Mouse (Mus musculus) spleen, adult 2 months (tissue): Measurements from ENCODE around the gene Olfr1087. TPM values are rescaled to one million over a fixed set of nuclear protein-coding genes. Genes with fewer than 3 reads are reported as not detected.
"Not testable (repeated sequence)": the region's sequence is repeated elsewhere in the genome, so short reads cannot be mapped to it uniquely, and the experiment has no call there.

Experiments
- DNase-seq, 2 experiments: peaks; one replicate each; pipeline versions ENCODE4 v3.0.0 to v3.0.0-alpha.2; 2012 to 2021; ENCODE audit warnings: low spot score in 2 of 2, low read depth in 1 of 2
- H3K27ac ChIP-seq: fragments of 200-500 bp; 2 replicates; pipeline ENCODE4 v1.5.1; 2012; ENCODE audit warnings: low read length, inconsistent platforms; ENCODE audit not compliant: insufficient read depth
- H3K27me3 ChIP-seq: fragments of 200-500 bp; 2 replicates; pipeline ENCODE4 v1.6.1; 2012; ENCODE audit warnings: mild to moderate bottlenecking, moderate library complexity, low read length, inconsistent platforms; ENCODE audit not compliant: control insufficient read depth, insufficient read depth
- H3K36me3 ChIP-seq: fragments of 200-500 bp; 2 replicates; pipeline ENCODE4 v1.6.1; 2012; ENCODE audit warnings: mild to moderate bottlenecking, low read length, inconsistent platforms; ENCODE audit not compliant: control insufficient read depth, insufficient read depth
- H3K4me1 ChIP-seq: fragments of 200-500 bp; 2 replicates; pipeline ENCODE4 v1.6.1; 2011; ENCODE audit warnings: inconsistent platforms; ENCODE audit not compliant: control insufficient read depth, insufficient read depth, insufficient read length
- H3K4me3 ChIP-seq: fragments of 200-500 bp; 2 replicates; pipeline ENCODE4 v1.5.1; 2011; ENCODE audit warnings: mild to moderate bottlenecking, inconsistent platforms; ENCODE audit not compliant: insufficient read depth, insufficient read length; ENCODE audit errors: extremely low read depth
- CTCF ChIP-seq: fragments of 200-500 bp; IDR thresholded peaks from 2 replicates; pipeline ENCODE4 v1.5.1; 2011; ENCODE audit warnings: mild to moderate bottlenecking, inconsistent platforms; ENCODE audit not compliant: insufficient read depth, insufficient read length, insufficient replicate concordance; ENCODE audit errors: extremely low read depth
- POLR2A ChIP-seq: fragments of 200-500 bp; IDR thresholded peaks from 2 replicates; pipeline ENCODE4 v1.6.1; 2011; ENCODE audit warnings: low read depth, low read length, inconsistent platforms
- WGBS: fragments of 180-500 bp; shearing (Covaris S2); methylation state at CpG from one replicate; pipeline ENCODE4 v1.1.7; 2018; 5-methylcytosine and 5-hydroxymethylcytosine counted together
- polyA plus RNA-seq: library from polyadenylated mRNA; depleted of rRNA; stranded (reverse); fragments of >200 nt; gene quantifications from 2 replicates; pipeline ENCODE4 v1.2.3, GENCODE M21; 2012; rRNA removed

The Olfr1087 gene
- polyA plus RNA-seq: not detected in 2 replicates

DNA sequence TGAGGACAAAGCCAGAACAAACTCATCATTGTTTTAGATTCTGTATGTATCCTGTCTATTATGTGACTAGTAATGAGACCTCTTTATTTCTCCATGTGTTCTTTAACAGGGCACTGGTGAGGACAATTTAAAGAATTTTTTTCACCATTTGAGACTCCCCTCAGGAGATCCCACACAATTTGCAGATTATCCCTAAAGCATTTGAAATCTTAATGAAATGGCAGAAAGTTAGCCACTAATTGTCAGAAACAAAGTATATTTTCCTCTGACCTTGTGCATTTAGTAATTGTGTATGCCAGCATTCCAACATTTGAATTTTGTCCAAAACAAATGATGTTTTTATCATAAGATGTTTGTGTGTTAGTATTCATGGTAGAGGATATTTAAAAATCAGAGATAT lies at the start of gene Olfr1087:
Olfr1087 (minus strand) TSS at position 101 of the 400 bp plus-strand sequence.
- DNase-seq: no peak
- Histone ChIP-seq H3K27me3 (no peaks in the 10 kb centered on the region), H3K36me3 (no peaks in the 10 kb centered on the region), H3K27ac (no peak within 1 kb of the TSS), H3K4me1 (no peaks in the 10 kb centered on the region), H3K4me3 (no peak within 1 kb of the TSS)
- TF ChIP-seq CTCF (no peak), POLR2A (no peak)

DNA sequence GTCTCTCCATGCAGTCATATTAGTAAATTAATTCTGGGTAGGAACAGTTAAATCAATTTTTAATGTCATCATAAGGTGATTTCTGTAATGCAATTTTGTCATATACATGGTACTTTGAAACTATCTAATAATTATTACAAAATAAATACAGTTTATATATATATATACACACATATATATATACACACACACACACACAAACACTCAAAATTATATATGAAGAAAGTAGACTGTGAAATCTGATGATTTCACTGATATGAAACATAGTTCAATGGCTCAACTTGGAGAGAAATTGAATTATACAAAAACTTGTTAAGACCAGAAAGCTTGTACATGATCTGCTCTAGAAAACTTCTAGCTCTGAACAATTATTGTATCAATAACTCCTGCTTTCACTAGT lies 35.4 kb upstream of the Olfr1087 start, which contains the start of gene Olfr1089:
Olfr1089 (minus strand) TSS at position 101 of the 400 bp plus-strand sequence.
- H3K27me3 ChIP-seq: no peaks in the 10 kb centered on the region

DNA sequence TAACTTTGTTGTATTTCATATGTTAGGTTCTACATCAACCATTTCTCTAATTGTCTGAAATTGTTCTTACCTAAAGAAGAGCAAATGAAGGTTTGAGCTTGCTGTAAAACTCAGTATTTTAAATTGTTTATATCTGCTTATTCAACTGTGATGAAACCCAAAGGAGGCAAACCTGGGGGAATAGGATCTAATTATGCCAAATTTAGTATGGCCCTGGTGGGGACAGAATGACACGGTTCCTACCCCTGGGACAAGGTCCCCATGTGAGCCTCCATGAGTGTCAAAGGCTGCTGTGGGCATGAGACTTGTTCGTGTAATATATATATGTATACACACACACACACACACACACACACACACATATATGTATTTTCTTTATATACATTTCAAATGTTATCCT lies 18.2 kb downstream of the Olfr1087 start, which contains the start of gene Olfr1086:
Olfr1086 (minus strand) TSS at position 101 of the 400 bp plus-strand sequence.
- Histone ChIP-seq H3K36me3 (no peaks in the 10 kb centered on the region), H3K4me1 (no peaks in the 10 kb centered on the region), H3K27me3 (no peaks in the 10 kb centered on the region), H3K27ac (no peak within 1 kb of the TSS), H3K4me3 (no peak within 1 kb of the TSS)
- DNase-seq: no peak
- 73% methylated on average over 2 of the region's 2 CpGs for WGBS
- no peak for TF ChIP-seq CTCF
- no peak for TF ChIP-seq POLR2A

More for the DNA sequence above, 35.4 kb upstream of the Olfr1087 start, which contains the start of gene Olfr1089:
- Histone ChIP-seq H3K27ac (no peak within 1 kb of the TSS), H3K4me3 (no peak within 1 kb of the TSS), H3K36me3 (no peaks in the 10 kb centered on the region), H3K4me1 (no peaks in the 10 kb centered on the region)
- no peak for DNase-seq
- no peak for TF ChIP-seq POLR2A
- TF ChIP-seq CTCF: no peak

DNA sequence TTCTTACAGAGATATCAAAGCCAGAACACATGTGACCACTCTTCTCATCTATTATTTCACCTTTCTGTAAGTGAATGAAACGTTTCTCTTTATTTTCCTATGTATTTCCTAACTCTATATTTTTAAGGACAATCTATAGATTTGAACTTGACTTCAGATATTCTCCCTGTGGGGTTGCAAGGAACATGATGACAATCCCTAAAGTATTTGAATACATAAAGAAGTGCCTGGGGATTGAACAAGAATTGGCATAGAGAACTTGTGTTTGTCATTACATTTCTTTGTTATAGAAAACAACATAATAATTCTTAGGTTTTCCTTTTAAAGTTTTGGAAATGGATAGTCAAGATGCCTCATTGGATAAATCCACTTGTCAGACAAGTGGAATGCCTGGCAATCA lies 36.3 kb downstream of the Olfr1087 start, which contains the start of gene Olfr1085:
Olfr1085 (minus strand) TSS at position 101 of the 400 bp plus-strand sequence.
- Histone ChIP-seq H3K27me3 (no peaks in the 10 kb centered on the region), H3K36me3 (no peaks in the 10 kb centered on the region), H3K4me1 (no peaks in the 10 kb centered on the region), H3K27ac (no peak within 1 kb of the TSS), H3K4me3 (no peak within 1 kb of the TSS)
- 17% methylated on average over 1 of the region's 1 CpGs for WGBS
- no peak for TF ChIP-seq POLR2A
- TF ChIP-seq CTCF: no peak
- DNase-seq: no peak

DNA sequence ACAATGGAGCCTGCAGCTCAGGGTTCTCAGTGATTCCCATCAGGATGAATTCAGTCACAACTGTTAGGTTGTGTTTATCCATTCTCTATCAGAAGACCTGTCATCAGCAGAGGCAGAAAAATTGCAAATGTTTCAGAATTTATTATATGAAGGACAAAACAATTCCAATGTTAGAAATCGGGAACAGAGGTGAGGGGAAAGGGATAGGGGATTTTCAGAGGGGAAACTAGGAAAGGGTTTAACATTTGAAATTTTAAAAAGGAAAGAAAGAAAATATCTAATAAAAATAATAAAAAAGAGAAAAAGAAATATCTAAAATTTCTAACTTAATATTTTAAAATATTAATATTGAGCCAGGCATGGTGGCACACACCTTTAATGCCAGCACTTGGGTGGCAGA lies 58.6 kb downstream of the Olfr1087 start, which contains the start of gene Olfr1084:
Olfr1084 (minus strand) TSS at position 101 of the 400 bp plus-strand sequence.
- H3K36me3 ChIP-seq, H3K4me1 ChIP-seq, H3K27ac ChIP-seq, H3K27me3 ChIP-seq, H3K4me3 ChIP-seq, DNase-seq: not testable (repeated sequence)
- 82% methylated on average over 1 of the region's 1 CpGs for WGBS

Other genes with a start within 250 kb of the Olfr1087 start
- not detected in 2 replicates for gene Olfr1065, start 247.8 kb downstream of the Olfr1087 start, polyA plus RNA-seq
- not detected in 2 replicates for gene Olfr1066, start 242.1 kb downstream of the Olfr1087 start, polyA plus RNA-seq
- gene Olfr228, start 211.0 kb downstream of the Olfr1087 start, polyA plus RNA-seq: not detected in 2 replicates
- gene Olfr1076, start 189.9 kb downstream of the Olfr1087 start, polyA plus RNA-seq: not detected in 2 replicates
- gene Olfr1079, start 155.9 kb downstream of the Olfr1087 start, polyA plus RNA-seq: not detected in 2 replicates
- not detected in 2 replicates for gene Olfr1080, start 140.2 kb downstream of the Olfr1087 start, polyA plus RNA-seq
- gene Olfr1082, start 99.4 kb downstream of the Olfr1087 start, polyA plus RNA-seq: not detected in 2 replicates
- gene Olfr1084, start 58.7 kb downstream of the Olfr1087 start, polyA plus RNA-seq: not detected in 2 replicates
- gene Olfr1085, start 36.4 kb downstream of the Olfr1087 start, polyA plus RNA-seq: not detected in 2 replicates
- gene Olfr1086, start 18.3 kb downstream of the Olfr1087 start, polyA plus RNA-seq: not detected in 2 replicates
- gene Olfr1089, start 35.3 kb upstream of the Olfr1087 start, polyA plus RNA-seq: not detected in 2 replicates
- gene Olfr1090, start 60.6 kb upstream of the Olfr1087 start, polyA plus RNA-seq: not detected in 2 replicates
- gene Olfr1093, start 84.1 kb upstream of the Olfr1087 start, polyA plus RNA-seq: not detected in 2 replicates
- gene Olfr141, start 111.6 kb upstream of the Olfr1087 start, polyA plus RNA-seq: not detected in 2 replicates
- gene Olfr1094, start 126.3 kb upstream of the Olfr1087 start, polyA plus RNA-seq: not detected in 2 replicates
- not detected in 2 replicates for gene Olfr1095, start 153.3 kb upstream of the Olfr1087 start, polyA plus RNA-seq
- not detected in 2 replicates for gene Gm13723, start 176.4 kb upstream of the Olfr1087 start, polyA plus RNA-seq
- gene Olfr1097, start 193.8 kb upstream of the Olfr1087 start, polyA plus RNA-seq: not detected in 2 replicates
- gene Olfr1098, start 226.2 kb upstream of the Olfr1087 start, polyA plus RNA-seq: not detected in 2 replicates